Mouse (Mus musculus): Measurements from ENCODE around the gene Epm2a. TPM values are rescaled to one million over a fixed set of nuclear protein-coding genes. Genes with fewer than 3 reads are reported as not detected.

The Epm2a gene
- total and polyA plus RNA-seq, 3 experiments, result not detected

- no peak overlapping the region for H3K4me2 ChIP-seq (ENCODE audit: insufficient read depth, low read depth, poor library complexity, severe bottlenecking)
- no peak overlapping the region for H3K9ac ChIP-seq (ENCODE audit: insufficient read depth, low read depth)
- no peaks in the 10 kb centered on the region for H3K36me3 ChIP-seq (replicated peaks in 1 of 2; ENCODE audit: control insufficient read depth in 1 of 2, insufficient read depth in 1 of 2, low read length in 1 of 2)
- no peaks in the 10 kb centered on the region for H3K4me1 ChIP-seq (ENCODE audit: control insufficient read depth in 1 of 2, insufficient read depth in 2 of 2)
- H3K79me2 ChIP-seq (replicated peaks; ENCODE audit: control insufficient read depth, extremely low read depth, insufficient read depth, poor library complexity, severe bottlenecking), result no peaks in the 10 kb centered on the region
- no peak overlapping the region for H3K27ac ChIP-seq (ENCODE audit: insufficient read depth, low read depth)
- no peak overlapping the region for H3K4me3 ChIP-seq (replicated peaks in 1 of 3; ENCODE audit: low read depth in 2 of 3, low read length in 2 of 3, poor library complexity in 1 of 3)
- dilution Hi-C loops (cut with MboI; ENCODE audit: extremely low pct_ligation_motif_present, extremely low pct_unique_long_range_greater_than_20kb, low sequenced_read_pairs), result no loop called here
- no peaks in the 10 kb centered on the region for H3K9me3 ChIP-seq (replicated peaks; ENCODE audit: low read length)
- in situ Hi-C loops (cut with MboI; ENCODE audit: low pct_ligation_motif_present, low pct_unique_long_range_greater_than_20kb, low sequenced_read_pairs), result no loop called here
- H3K27me3 ChIP-seq (replicated peaks), result no peaks in the 10 kb centered on the region
- no peak for DNase-seq (ENCODE audit: extremely low read depth)
- TF ChIP-seq GABPA (IDR thresholded peaks at IDR 0.05; ENCODE audit: insufficient replicate concordance, low read depth, low read length) (no peak), CTCF (conservative IDR thresholded peaks at IDR 0.05 in 1 of 2, IDR thresholded peaks at IDR 0.05 in 1 of 2; ENCODE audit: low read depth in 2 of 2, low read length in 2 of 2) (no peak), USF2 (conservative IDR thresholded peaks at IDR 0.05; ENCODE audit: low read depth, low read length) (no peak), MEF2A (IDR thresholded peaks at IDR 0.05; ENCODE audit: borderline replicate concordance, low read depth, low read length) (no peak), TBP (conservative IDR thresholded peaks at IDR 0.05; ENCODE audit: low read depth, low read length) (no peak), TCF12 (IDR thresholded peaks at IDR 0.05; ENCODE audit: low read depth, low read length) (no peak), ETS1 (conservative IDR thresholded peaks at IDR 0.05; ENCODE audit: low read depth, low read length) (no peak), RCOR1 (conservative IDR thresholded peaks at IDR 0.05; ENCODE audit: low read depth, low read length) (no peak), MAZ (IDR thresholded peaks at IDR 0.05; ENCODE audit: low read depth, low read length) (no peak), USF1 (IDR thresholded peaks at IDR 0.05; ENCODE audit: low read depth, low read length) (no peak), HCFC1 (IDR thresholded peaks at IDR 0.05; ENCODE audit: low read depth, low read length) (no peak), IRF4 (IDR thresholded peaks at IDR 0.05; ENCODE audit: low read depth, low read length) (no peak), ZNF384 (IDR thresholded peaks at IDR 0.05; ENCODE audit: low read depth, low read length) (no peak), MXI1 (IDR thresholded peaks at IDR 0.05; ENCODE audit: low read depth, low read length) (no peak), CHD2 (IDR thresholded peaks at IDR 0.05; ENCODE audit: low read length) (no peak), EP300 (IDR thresholded peaks at IDR 0.05; ENCODE audit: low read length) (no peak)
Observed at GRCm38 (mm10) chr10:11438461-11438860, 95.3 kb downstream of the Epm2a start.

- no peak overlapping the region for H3K9ac ChIP-seq (ENCODE audit: insufficient read depth, low read depth)
- TF ChIP-seq MXI1 (IDR thresholded peaks at IDR 0.05; ENCODE audit: low read depth, low read length) (no peak), RAD21 (IDR thresholded peaks at IDR 0.05; ENCODE audit: low read depth, low read length) (peak; percentile 2; the same call in 1 of the 2 replicates), CTCF (conservative IDR thresholded peaks at IDR 0.05 in 1 of 2, IDR thresholded peaks at IDR 0.05 in 1 of 2; ENCODE audit: low read depth in 2 of 2, low read length in 2 of 2) (peak in 1 of 2 experiments; percentile 22; a peak in 1 of 4 replicates)
- no peak overlapping the region for H3K4me2 ChIP-seq (ENCODE audit: insufficient read depth, low read depth, poor library complexity, severe bottlenecking)
- 0 out of 4 replicates have a peak, but pooled peaks cover 0 to 3% of the 10 kb centered on the region in 2 experiments for H3K4me1 ChIP-seq (ENCODE audit: control insufficient read depth in 1 of 2, insufficient read depth in 2 of 2)
- no peaks in the 10 kb centered on the region for H3K9me3 ChIP-seq (replicated peaks; ENCODE audit: low read length)
- H3K79me2 ChIP-seq (replicated peaks; ENCODE audit: control insufficient read depth, extremely low read depth, insufficient read depth, poor library complexity, severe bottlenecking), result no peaks in the 10 kb centered on the region
- no peak overlapping the region for H3K27ac ChIP-seq (ENCODE audit: insufficient read depth, low read depth)
- no peak for DNase-seq (ENCODE audit: extremely low read depth)
- H3K27me3 ChIP-seq (replicated peaks), result no peaks in the 10 kb centered on the region
- dilution Hi-C loops (cut with MboI; ENCODE audit: extremely low pct_ligation_motif_present, extremely low pct_unique_long_range_greater_than_20kb, low sequenced_read_pairs), result no loop called here
- in situ Hi-C loops (cut with MboI; ENCODE audit: low pct_ligation_motif_present, low pct_unique_long_range_greater_than_20kb, low sequenced_read_pairs), result no loop called here
- no peaks in the 10 kb centered on the region for H3K36me3 ChIP-seq (replicated peaks in 1 of 2; ENCODE audit: control insufficient read depth in 1 of 2, insufficient read depth in 1 of 2, low read length in 1 of 2)
- no peak overlapping the region for H3K4me3 ChIP-seq (replicated peaks in 1 of 3; ENCODE audit: low read depth in 2 of 3, low read length in 2 of 3, poor library complexity in 1 of 3)
Observed at GRCm38 (mm10) chr10:11439342-11439741, 96.1 kb downstream of the Epm2a start.
